Comparison of ENCODE assay signal across 29 mouse cellular contexts in the genomic region with DNA sequence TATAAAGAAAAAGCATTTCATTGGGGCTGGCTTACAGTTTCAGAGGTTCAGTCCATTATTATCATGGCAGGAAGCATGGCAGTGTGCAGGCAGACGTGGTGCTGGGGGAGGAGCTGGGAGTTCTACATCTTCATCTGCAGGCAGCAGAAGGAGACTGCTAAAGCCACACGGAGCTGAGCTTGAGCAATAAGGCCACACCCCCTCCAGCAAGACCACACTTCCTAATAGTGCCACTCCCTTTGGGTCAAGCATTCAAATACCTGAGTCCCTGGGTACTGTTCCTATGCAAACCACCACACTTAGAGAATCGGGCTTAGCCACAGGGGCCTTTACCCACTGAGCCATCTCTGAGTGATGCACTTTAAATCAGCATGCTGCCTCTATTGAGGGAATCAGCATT. TPM values are rescaled to one million over a fixed set of nuclear protein-coding genes. Genes with fewer than 3 reads are reported as not detected.
DNase-seq lines count a peak whose midpoint lies in the region; ATAC-seq and TF ChIP-seq lines count a peak whose summit lies in the region.
"Had no signal": no experiment of that assay in that cellular context is flagged by ENCODE, and none has a peak within 500 bp of the region (broad histone marks: within the 10 kb centered on the region; RNA-seq: fewer than 3 reads in every experiment).

No protein-coding gene starts in this region.

- peak; percentile 55 for ATAC-seq in neutrophil, adult 5-6 weeks (ENCODE audit: extremely low read depth, insufficient number of reproducible peaks, low FRiP score, poor library complexity, severe bottlenecking)
- ATAC-seq: forebrain, embryonic 13.5 days had no signal

- 40% methylated on average over 3 of the region's 3 CpGs for WGBS in lung, adult 2 months

- H3K4me3 ChIP-seq in lung, adult 2 months (replicated peaks; ENCODE audit: extremely low read depth, low read depth, low read length) = no peak overlapping the region
- H3K4me3 ChIP-seq: erythroblast, embryonic 14.5 days; forebrain, embryonic 13.5 days; heart, embryonic 10.5 days; heart, embryonic 15.5 days; liver, embryonic 13.5 days; neural tube, embryonic 15.5 days had no signal

- H3K4me1 ChIP-seq in lung, adult 2 months (ENCODE audit: control insufficient read depth, insufficient read depth, low read length) = no peaks in the 10 kb centered on the region
- H3K4me1 ChIP-seq: liver, embryonic 13.5 days had no signal

- TF ChIP-seq CTCF in lung, adult 2 months (IDR thresholded peaks at IDR 0.05; ENCODE audit: insufficient read depth, low read length) = no peak

- DNase-seq in heart, adult 11 months = peak; percentile 18
- DNase-seq in heart, adult 9 months (ENCODE audit: low spot score in 2 of 2) = no peak
- peak; percentile 17 for DNase-seq in lung, postnatal 36 days
- no peak for DNase-seq in lung, adult 2 months
- DNase-seq in R1 (ENCODE audit: low read depth, low spot score) = peak; percentile 90
- no peak for DNase-seq in frontal cortex, adult 2 months (ENCODE audit: extremely low spot score in 1 of 2, low spot score in 1 of 2)
- no peak for DNase-seq in ovary, postnatal 10 days (ENCODE audit: low spot score)
- DNase-seq: adrenal gland, adult 8-10 months; cerebellum, adult 2 months; cerebellum, postnatal 14 days; kidney, adult 18-20 months; kidney, postnatal 4 days; layer of hippocampus, postnatal 36 days; left cerebral cortex, postnatal 4 days; liver, embryonic 13.5 days; lung, embryonic 14.5 days; midbrain, embryonic 14.5 days; right cerebral cortex, postnatal 4 days; thymus, adult 2 months; thymus, postnatal 36 days had no signal

- no peak for TF ChIP-seq POLR2A in lung, adult 2 months (IDR thresholded peaks at IDR 0.05; ENCODE audit: borderline replicate concordance, extremely low read depth, low read depth, low read length)

RNA-seq across cellular contexts. Expression of a gene that starts 33.4 kb away (rescaled TPM):
- polyA plus RNA-seq in lung, adult 2 months (2012; rRNA removed) = 39.4 and 42.2 TPM in 2 replicates
- 60.8 and 66.5 TPM in 2 replicates for total RNA-seq in neutrophil, adult 5-6 weeks (2017)
- 25.4 and 26.0 TPM in 2 replicates for polyA plus RNA-seq in frontal cortex, adult 2 months (2012; rRNA removed)

RNA-seq across cellular contexts. Expression of a gene that starts 52.6 kb away (rescaled TPM):
- 2.1 and 2.4 TPM in 2 replicates for polyA plus RNA-seq in lung, adult 2 months (2012; rRNA removed)
- 0.70 TPM in 1 of 2 replicates, not detected in the other for total RNA-seq in neutrophil, adult 5-6 weeks (2017)
- polyA plus RNA-seq in frontal cortex, adult 2 months (2012; rRNA removed) = 0.88 and 1.5 TPM in 2 replicates
- total RNA-seq: gastrocnemius, adult 18-20 months; heart, postnatal 25 days; megakaryocyte-erythroid progenitor cell, adult 5-6 weeks had no signal

Comparison
In these comparisons a context has a peak if more than half of its experiments do, and no peak if none do; other contexts are left out.
1. DNase-seq: peak in heart, adult 11 months (single experiment), lung, postnatal 36 days (single experiment) and R1 (single experiment); none in heart, adult 9 months (0 of 2), lung, adult 2 months (single experiment), frontal cortex, adult 2 months (0 of 2) and ovary, postnatal 10 days (single experiment).